Mouse (Mus musculus) testis, postnatal 14 days (tissue): ENCODE measurements around the gene Frat1.
"Not testable (repeated sequence)": the region's sequence is repeated elsewhere in the genome, so short reads cannot be mapped to it uniquely, and the experiment has no call there.

Experiments used
- DNase-seq: peaks from one replicate; pipeline ENCODE4 v3.0.0; 2021; ENCODE audit warnings: low spot score

Frat1 gene

GRCm38 (mm10) chr19:41844345-41844744 lies 14.6 kb downstream of the Frat1 start:
- no peak for DNase-seq

- DNase-seq: no peak
Observed at GRCm38 (mm10) chr19:41846366-41847090, 16.8 kb downstream of the Frat1 start.

GRCm38 (mm10) chr19:41847091-41847581 lies 17.4 kb downstream of the Frat1 start:
- peak; percentile 38 for DNase-seq

- DNase-seq: peak; percentile 45
Observed at GRCm38 (mm10) chr19:41847614-41847991, 17.8 kb downstream of the Frat1 start.

- DNase-seq: peak; percentile 88
Observed at GRCm38 (mm10) chr19:41847992-41848851, 18.5 kb downstream of the Frat1 start, which contains the start of gene Frat2. TSS of gene Frat2 (minus strand) at chr19:41848132.

- no peak for DNase-seq
Observed at GRCm38 (mm10) chr19:41850021-41850718, 20.4 kb downstream of the Frat1 start.

GRCm38 (mm10) chr19:41850719-41851543 lies 21.2 kb downstream of the Frat1 start:
- DNase-seq: no peak

- DNase-seq: no peak
Observed at GRCm38 (mm10) chr19:41852423-41852822, 22.7 kb downstream of the Frat1 start.

- DNase-seq: no peak
Observed at GRCm38 (mm10) chr19:41857086-41857762, 27.5 kb downstream of the Frat1 start.

GRCm38 (mm10) chr19:41857816-41858310 lies 28.1 kb downstream of the Frat1 start:
- no peak for DNase-seq

- DNase-seq: no peak
Observed at GRCm38 (mm10) chr19:41866707-41867106, 36.9 kb downstream of the Frat1 start.

GRCm38 (mm10) chr19:41869296-41869695 lies 39.5 kb downstream of the Frat1 start:
- no peak for DNase-seq

GRCm38 (mm10) chr19:41869946-41870345 lies 40.2 kb downstream of the Frat1 start:
- not testable (repeated sequence) for DNase-seq

- DNase-seq: no peak
Observed at GRCm38 (mm10) chr19:41872285-41872684, 42.5 kb downstream of the Frat1 start.

GRCm38 (mm10) chr19:41874356-41874755 lies 44.6 kb downstream of the Frat1 start:
- no peak for DNase-seq

- no peak for DNase-seq
Observed at GRCm38 (mm10) chr19:41881842-41882241, 52.1 kb downstream of the Frat1 start.
